Mouse (Mus musculus) hematopoietic stem cell, adult 5-6 weeks (primary cell): ENCODE measurements around the gene Fam169b. TPM values are rescaled to one million over a fixed set of nuclear protein-coding genes. Genes with fewer than 3 reads are reported as not detected.

ENCODE experiments used
- ATAC-seq, 2 experiments: fragments of 125-278 bp in 1 of 2; replicated peaks in 1 of 2; 2 replicates each; pipeline ENCODE4 v1.8.0; 2016 to 2017; ENCODE audit warnings: inconsistent platforms in 2 of 2, mild to moderate bottlenecking in 2 of 2, moderate number of reproducible peaks in 2 of 2, low read depth in 1 of 2, moderate TSS enrichment in 1 of 2; ENCODE audit not compliant: low FRiP score in 2 of 2, poor library complexity in 2 of 2, severe bottlenecking in 2 of 2, insufficient read depth in 1 of 2, low TSS enrichment in 1 of 2
- total RNA-seq: library from RNA; stranded (forward); fragments of 172-1452, 232-1000 nt; gene quantifications from 2 replicates; pipeline ENCODE4 v1.2.3, GENCODE M21; 2017

Gene Fam169b
- total RNA-seq, 1 experiment from 2014 or later, result 1.8 TPM

GRCm38 (mm10) chr7:68301160-68301559 is 27.5 kb downstream of the Fam169b start:
- no peak for ATAC-seq

- ATAC-seq, result peak; percentile 85 to 89
These were observed 29.2 kb downstream of the Fam169b start for GRCm38 (mm10) chr7:68302586-68303433.

- no peak for ATAC-seq
These were observed 30.0 kb downstream of the Fam169b start for GRCm38 (mm10) chr7:68303685-68304084.

GRCm38 (mm10) chr7:68305781-68306575 is 32.3 kb downstream of the Fam169b start:
- ATAC-seq, result no peak

GRCm38 (mm10) chr7:68306756-68307155 is 33.1 kb downstream of the Fam169b start:
- no peak for ATAC-seq

GRCm38 (mm10) chr7:68311469-68311868 is 37.8 kb downstream of the Fam169b start:
- no peak for ATAC-seq

GRCm38 (mm10) chr7:68312395-68312794 is 38.8 kb downstream of the Fam169b start:
- no peak for ATAC-seq

GRCm38 (mm10) chr7:68313038-68313782 is 39.6 kb downstream of the Fam169b start:
- ATAC-seq, result no peak

GRCm38 (mm10) chr7:68314286-68314685 is 40.6 kb downstream of the Fam169b start:
- no peak for ATAC-seq

- no peak for ATAC-seq
These were observed 41.4 kb downstream of the Fam169b start for GRCm38 (mm10) chr7:68315068-68315467.

- no peak for ATAC-seq
These were observed 44.6 kb downstream of the Fam169b start for GRCm38 (mm10) chr7:68318006-68318788.

- ATAC-seq, result no peak
These were observed 45.3 kb downstream of the Fam169b start for GRCm38 (mm10) chr7:68318979-68319378.

- ATAC-seq, result no peak; a peak in 1 of 4 replicates
These were observed 46.6 kb downstream of the Fam169b start for GRCm38 (mm10) chr7:68320078-68320810.

GRCm38 (mm10) chr7:68323051-68323450 is 49.4 kb downstream of the Fam169b start:
- no peak for ATAC-seq

GRCm38 (mm10) chr7:68326190-68326722 is 52.6 kb downstream of the Fam169b start:
- ATAC-seq, result no peak

GRCm38 (mm10) chr7:68329000-68329399 is 55.4 kb downstream of the Fam169b start:
- ATAC-seq, result no peak
